Mouse (Mus musculus) forebrain, embryonic 12.5 days (tissue): ENCODE data around the gene Slc8a3. TPM values are rescaled to one million over a fixed set of nuclear protein-coding genes. Genes with fewer than 3 reads are reported as not detected.
A peak's percentile ranks its signal among the peaks of the same experiment; 100 is the strongest.
"Not testable (repeated sequence)": the region's sequence is repeated elsewhere in the genome, so short reads cannot be mapped to it uniquely, and the experiment has no call there.

Experiments used
- ATAC-seq: fragments of 200-750 bp; cut with Nextera tagmentation; 2 replicates; pipeline ENCODE4 v1.8.0; 2017; ENCODE audit warnings: moderate TSS enrichment; ENCODE audit not compliant: low FRiP score
- H3K27ac ChIP-seq: fragments of 300-500 bp; sonication (generic); 2 replicates; pipeline ENCODE4 v1.5.1; 2016; ENCODE audit warnings: mild to moderate bottlenecking
- H3K27me3 ChIP-seq: fragments of 300-500 bp; sonication (generic); 2 replicates; pipeline ENCODE4 v1.6.1; 2016; ENCODE audit warnings: mild to moderate bottlenecking
- H3K36me3 ChIP-seq: fragments of 300-500 bp; sonication (generic); replicated peaks from 2 replicates; pipeline ENCODE4 v1.6.1; 2016; ENCODE audit warnings: mild to moderate bottlenecking
- H3K4me1 ChIP-seq: fragments of 300-500 bp; sonication (generic); 2 replicates; pipeline ENCODE4 v1.6.1; 2016
- H3K4me2 ChIP-seq: fragments of 300-500 bp; sonication (generic); 2 replicates; pipeline ENCODE4 v1.6.1; 2016; ENCODE audit warnings: mild to moderate bottlenecking, moderate library complexity
- H3K4me3 ChIP-seq: fragments of 300-500 bp; sonication (generic); replicated peaks from 2 replicates; pipeline ENCODE4 v1.5.1; 2016; ENCODE audit warnings: mild to moderate bottlenecking
- H3K9ac ChIP-seq: fragments of 300-500 bp; sonication (generic); 2 replicates; pipeline ENCODE4 v1.6.1; 2016; ENCODE audit warnings: mild to moderate bottlenecking
- H3K9me3 ChIP-seq: fragments of 300-500 bp; sonication (generic); 2 replicates; pipeline ENCODE4 v1.6.1; 2016
- WGBS: fragments of 180-500 bp; shearing (Covaris S2); methylation state at CpG from one replicate; pipeline ENCODE4 v1.1.7; 2016; 5-methylcytosine and 5-hydroxymethylcytosine counted together
- polyA plus RNA-seq: library from polyadenylated mRNA; unstranded; fragments of >200 nt; fragmentation: Nextera tagmentation; extraction: Ambion mirVana; gene quantifications from 2 replicates; pipeline ENCODE4 v1.2.1, GENCODE M21; 2016

The Slc8a3 gene
- polyA plus RNA-seq = 1.7 and 2.2 TPM in 2 replicates

- peak; percentile 84 for ATAC-seq
- H3K27ac ChIP-seq = peak within 1 kb of the TSS; percentile 56
- under 1% methylated on average over 47 of the region's 47 CpGs for WGBS
These were observed at the start of gene Slc8a3 for GRCm38 (mm10) chr12:81332875-81333421. Slc8a3 (minus strand) TSS chr12:81333180.

GRCm38 (mm10) chr12:81379364-81379763 lies 46.4 kb upstream of the Slc8a3 start, which contains the start of gene Gm4787:
Gm4787 (minus strand) TSS chr12:81379464.
- WGBS = 47% methylated on average over 1 of the region's 1 CpGs

More at GRCm38 (mm10) chr12:81332875-81333421, at the start of gene Slc8a3:
- H3K4me3 ChIP-seq = peak within 1 kb of the TSS; percentile 57
- H3K4me1 ChIP-seq = peaks cover 18% of the 10 kb centered on the region
- H3K9ac ChIP-seq = peak within 1 kb of the TSS; percentile 79
- peaks cover 25% of the 10 kb centered on the region for H3K27me3 ChIP-seq
- no peaks in the 10 kb centered on the region for H3K9me3 ChIP-seq
- H3K36me3 ChIP-seq = no peaks in the 10 kb centered on the region
- H3K4me2 ChIP-seq = peak within 1 kb of the TSS; percentile 95

GRCm38 (mm10) chr12:81333841-81334240 lies 861 bp upstream of the Slc8a3 start:
- H3K27ac ChIP-seq = no peak overlapping the region
- 74% methylated on average over 5 of the region's 5 CpGs for WGBS
- peaks cover 18% of the 10 kb centered on the region for H3K4me1 ChIP-seq
- no peak for ATAC-seq
- no peaks in the 10 kb centered on the region for H3K9me3 ChIP-seq
- 0 out of 2 replicates have a peak overlapping the region, but pooled peaks have one; percentile 79 for H3K9ac ChIP-seq
- H3K27me3 ChIP-seq = peaks cover 25% of the 10 kb centered on the region
- H3K36me3 ChIP-seq = no peaks in the 10 kb centered on the region
- H3K4me3 ChIP-seq = no peak overlapping the region
- H3K4me2 ChIP-seq = peak overlapping the region; percentile 95

More at GRCm38 (mm10) chr12:81379364-81379763, 46.4 kb upstream of the Slc8a3 start, which contains the start of gene Gm4787:
- not testable (repeated sequence) for ATAC-seq, H3K9me3 ChIP-seq, H3K4me3 ChIP-seq, H3K4me2 ChIP-seq, H3K27me3 ChIP-seq, H3K4me1 ChIP-seq, H3K9ac ChIP-seq, H3K36me3 ChIP-seq, H3K27ac ChIP-seq

GRCm38 (mm10) chr12:81331937-81332874 lies 774 bp downstream of the Slc8a3 start:
- under 1% methylated on average over 36 of the region's 54 CpGs for WGBS
- peaks cover 18% of the 10 kb centered on the region for H3K4me1 ChIP-seq
- ATAC-seq = peak; percentile 79

GRCm38 (mm10) chr12:81331046-81331638 lies 1.8 kb downstream of the Slc8a3 start:
- 36% methylated on average over 5 of the region's 5 CpGs for WGBS
- peaks cover 18% of the 10 kb centered on the region for H3K4me1 ChIP-seq
- no peak for ATAC-seq
- no peak overlapping the region for H3K27ac ChIP-seq
- no peaks in the 10 kb centered on the region for H3K9me3 ChIP-seq
- no peak overlapping the region for H3K9ac ChIP-seq
- H3K4me2 ChIP-seq = peak overlapping the region; percentile 95
- 0 out of 2 replicates have a peak overlapping the region, but pooled peaks have one; percentile 57 for H3K4me3 ChIP-seq
- H3K36me3 ChIP-seq = no peaks in the 10 kb centered on the region
- H3K27me3 ChIP-seq = peaks cover 25% of the 10 kb centered on the region

More at GRCm38 (mm10) chr12:81331937-81332874, 774 bp downstream of the Slc8a3 start:
- Histone ChIP-seq H3K36me3 (no peaks in the 10 kb centered on the region), H3K9ac (peak overlapping the region; percentile 79), H3K4me2 (peak overlapping the region; percentile 95), H3K27me3 (peaks cover 25% of the 10 kb centered on the region), H3K9me3 (no peaks in the 10 kb centered on the region), H3K27ac (peak overlapping the region; percentile 56), H3K4me3 (peak overlapping the region; percentile 57)

- peaks cover 7% of the 10 kb centered on the region for H3K4me1 ChIP-seq
- H3K27me3 ChIP-seq = no peaks in the 10 kb centered on the region
- H3K9me3 ChIP-seq = no peaks in the 10 kb centered on the region
- 86% methylated on average over 3 of the region's 3 CpGs for WGBS
- ATAC-seq = no peak
- no peaks in the 10 kb centered on the region for H3K36me3 ChIP-seq
- no peak overlapping the region for H3K9ac ChIP-seq
- no peak overlapping the region for H3K4me2 ChIP-seq
- H3K4me3 ChIP-seq = no peak overlapping the region
- no peak overlapping the region for H3K27ac ChIP-seq
These were observed 8.0 kb downstream of the Slc8a3 start for GRCm38 (mm10) chr12:81324991-81325390.

GRCm38 (mm10) chr12:81324116-81324515 lies 8.9 kb downstream of the Slc8a3 start:
- H3K9ac ChIP-seq = no peak overlapping the region
- H3K4me3 ChIP-seq = no peak overlapping the region
- H3K9me3 ChIP-seq = no peaks in the 10 kb centered on the region
- WGBS = 91% methylated on average over 3 of the region's 3 CpGs
- no peak for ATAC-seq
- no peaks in the 10 kb centered on the region for H3K36me3 ChIP-seq
- no peak overlapping the region for H3K27ac ChIP-seq
- H3K4me1 ChIP-seq = peaks cover 7% of the 10 kb centered on the region
- no peaks in the 10 kb centered on the region for H3K27me3 ChIP-seq
- H3K4me2 ChIP-seq = no peak overlapping the region

GRCm38 (mm10) chr12:81321021-81321420 lies 12.0 kb downstream of the Slc8a3 start:
- H3K36me3 ChIP-seq = no peaks in the 10 kb centered on the region
- no peak overlapping the region for H3K4me3 ChIP-seq
- no peak overlapping the region for H3K4me2 ChIP-seq
- H3K27ac ChIP-seq = no peak overlapping the region
- peaks cover 11% of the 10 kb centered on the region for H3K4me1 ChIP-seq
- 81% methylated on average over 1 of the region's 1 CpGs for WGBS
- no peak for ATAC-seq
- no peak overlapping the region for H3K9ac ChIP-seq
- no peaks in the 10 kb centered on the region for H3K27me3 ChIP-seq
- H3K9me3 ChIP-seq = no peaks in the 10 kb centered on the region

- Histone ChIP-seq H3K4me1 (peaks cover 11% of the 10 kb centered on the region), H3K4me2 (no peak overlapping the region), H3K9ac (no peak overlapping the region), H3K27me3 (no peaks in the 10 kb centered on the region), H3K4me3 (no peak overlapping the region), H3K9me3 (no peaks in the 10 kb centered on the region), H3K27ac (no peak overlapping the region), H3K36me3 (no peaks in the 10 kb centered on the region)
- no peak for ATAC-seq
- WGBS = 0% methylated on average over 2 of the region's 2 CpGs
These were observed 15.2 kb downstream of the Slc8a3 start for GRCm38 (mm10) chr12:81317811-81318210.

GRCm38 (mm10) chr12:81315953-81316352 lies 17.0 kb downstream of the Slc8a3 start:
- 92% methylated on average over 5 of the region's 5 CpGs for WGBS
- Histone ChIP-seq H3K4me3 (no peak overlapping the region), H3K4me2 (no peak overlapping the region), H3K9ac (no peak overlapping the region), H3K27me3 (no peaks in the 10 kb centered on the region), H3K9me3 (no peaks in the 10 kb centered on the region), H3K27ac (no peak overlapping the region), H3K4me1 (peaks cover 8% of the 10 kb centered on the region; the same call in 1 of the 2 replicates), H3K36me3 (no peaks in the 10 kb centered on the region)
- ATAC-seq = no peak

GRCm38 (mm10) chr12:81303626-81304025 lies 29.4 kb downstream of the Slc8a3 start:
- no peak overlapping the region for H3K9ac ChIP-seq
- no peaks in the 10 kb centered on the region for H3K36me3 ChIP-seq
- 85% methylated on average over 5 of the region's 5 CpGs for WGBS
- no peaks in the 10 kb centered on the region for H3K9me3 ChIP-seq
- H3K4me2 ChIP-seq = no peak overlapping the region
- H3K27me3 ChIP-seq = no peaks in the 10 kb centered on the region
- no peak overlapping the region for H3K27ac ChIP-seq
- no peaks in the 10 kb centered on the region for H3K4me1 ChIP-seq
- no peak overlapping the region for H3K4me3 ChIP-seq
- ATAC-seq = no peak

GRCm38 (mm10) chr12:81294613-81295012 lies 38.4 kb downstream of the Slc8a3 start:
- Histone ChIP-seq H3K27me3 (peaks cover 3% of the 10 kb centered on the region; the same call in 1 of the 2 replicates), H3K36me3 (no peaks in the 10 kb centered on the region), H3K27ac (no peak overlapping the region), H3K9ac (no peak overlapping the region), H3K4me1 (peaks cover 4% of the 10 kb centered on the region; the same call in 1 of the 2 replicates), H3K4me2 (no peak overlapping the region), H3K4me3 (no peak overlapping the region), H3K9me3 (no peaks in the 10 kb centered on the region)
- ATAC-seq = no peak
- WGBS = 24% methylated on average over 5 of the region's 5 CpGs
